In genomic region chr1:55600496-55600895, GRCm38 (mm10) we compare ENCODE assay signal across 9 mouse cellular contexts.
DNase-seq lines count a peak whose midpoint lies in the region.
"Had no signal": no experiment of that assay in that cellular context is flagged by ENCODE, and none has a peak within 500 bp of the region (broad histone marks: within the 10 kb centered on the region; RNA-seq: fewer than 3 reads in every experiment).

No protein-coding gene starts in this region.

- peak; percentile 56 for DNase-seq in gastrocnemius, adult 18-20 months (ENCODE audit: low spot score)
- DNase-seq in gastrocnemius, postnatal 4 days (ENCODE audit: low spot score in 2 of 2): no peak
- DNase-seq in 3134 (ENCODE audit: extremely low read depth, insufficient read length, low spot score) (peak; percentile 35), liver (no peak)
- DNase-seq in fat pad, adult 2 months (ENCODE audit: extremely low read depth, low read depth, low spot score): peak; percentile 63
- peak; percentile 55 to 67 for DNase-seq in kidney, postnatal 36 days
- no peak for DNase-seq in embryo, embryonic 10.5 days (ENCODE audit: low spot score)
- no peak for DNase-seq in cerebellum, postnatal 36 days
- DNase-seq: thymus, postnatal 4 days had no signal

Comparison
In these comparisons a context has a peak if more than half of its experiments do, and no peak if none do; other contexts are left out.
1. DNase-seq: peak in gastrocnemius, adult 18-20 months (single experiment), 3134 (single experiment), fat pad, adult 2 months (single experiment) and kidney, postnatal 36 days (2 of 2); none in gastrocnemius, postnatal 4 days (0 of 2), embryo, embryonic 10.5 days (single experiment), liver (single experiment) and cerebellum, postnatal 36 days (0 of 2).